Mouse (Mus musculus) embryonic facial prominence, embryonic 11.5 days (tissue): ENCODE measurements at regions not wholly inside any gene's neighbourhood (a gene's known extent, or its start where the extent isn't known, plus 50 kb on each side); places are given as distances from the start of the nearest gene placed in this dataset.

Experiments
- ATAC-seq: fragments of 200-750 bp; cut with Nextera tagmentation; replicated peaks from 2 replicates; pipeline ENCODE4 v1.8.0; 2017; ENCODE audit warnings: low read depth; ENCODE audit not compliant: insufficient number of reproducible peaks, low FRiP score, low TSS enrichment
- DNase-seq: peaks from one replicate; pipeline ENCODE4 v3.0.0-alpha.2; 2015; ENCODE audit warnings: low spot score
- H3K27ac ChIP-seq: fragments of 300-500 bp; sonication (generic); replicated peaks from 2 replicates; pipeline ENCODE4 v1.5.1; 2014; ENCODE audit warnings: mild to moderate bottlenecking, low read depth, low read length, control low read depth
- H3K27me3 ChIP-seq: fragments of 300-500 bp; sonication (generic); 2 replicates; pipeline ENCODE4 v1.6.1; 2014; ENCODE audit warnings: mild to moderate bottlenecking, low read length, moderate library complexity, mixed read lengths; ENCODE audit not compliant: control insufficient read depth, insufficient read depth
- H3K36me3 ChIP-seq: fragments of 300-500 bp; sonication (generic); replicated peaks from 2 replicates; pipeline ENCODE4 v1.6.1; 2014; ENCODE audit warnings: low read depth, mild to moderate bottlenecking, low read length, moderate library complexity, mixed read lengths; ENCODE audit not compliant: control insufficient read depth, insufficient read depth
- H3K4me1 ChIP-seq: fragments of 300-500 bp; sonication (generic); 2 replicates; pipeline ENCODE4 v1.6.1; 2014; ENCODE audit warnings: low read length, mixed read lengths; ENCODE audit not compliant: control insufficient read depth, insufficient read depth
- H3K4me2 ChIP-seq: fragments of 300-500 bp; sonication (generic); 2 replicates; pipeline ENCODE4 v1.6.1; 2014; ENCODE audit warnings: low read depth, mild to moderate bottlenecking, control low read depth, low read length, moderate library complexity
- H3K4me3 ChIP-seq: fragments of 300-500 bp; sonication (generic); 2 replicates; pipeline ENCODE4 v1.5.1; 2014; ENCODE audit warnings: low read depth, low read length, control low read depth
- H3K9ac ChIP-seq: fragments of 300-500 bp; sonication (generic); replicated peaks from 2 replicates; pipeline ENCODE4 v1.6.1; 2014; ENCODE audit warnings: mild to moderate bottlenecking, control low read depth, low read length
- H3K9me3 ChIP-seq: fragments of 300-500 bp; sonication (generic); replicated peaks from 2 replicates; pipeline ENCODE4 v1.6.1; 2016; ENCODE audit warnings: mild to moderate bottlenecking, low read length, inconsistent platforms, mixed read lengths; ENCODE audit not compliant: control insufficient read depth
- WGBS: fragments of 180-500 bp; shearing (Covaris S2); extraction: QIAGEN DNeasy Blood & Tissue Kit; methylation state at CpG from one replicate; pipeline ENCODE4 v1.1.7; 2014; 5-methylcytosine and 5-hydroxymethylcytosine counted together

DNA sequence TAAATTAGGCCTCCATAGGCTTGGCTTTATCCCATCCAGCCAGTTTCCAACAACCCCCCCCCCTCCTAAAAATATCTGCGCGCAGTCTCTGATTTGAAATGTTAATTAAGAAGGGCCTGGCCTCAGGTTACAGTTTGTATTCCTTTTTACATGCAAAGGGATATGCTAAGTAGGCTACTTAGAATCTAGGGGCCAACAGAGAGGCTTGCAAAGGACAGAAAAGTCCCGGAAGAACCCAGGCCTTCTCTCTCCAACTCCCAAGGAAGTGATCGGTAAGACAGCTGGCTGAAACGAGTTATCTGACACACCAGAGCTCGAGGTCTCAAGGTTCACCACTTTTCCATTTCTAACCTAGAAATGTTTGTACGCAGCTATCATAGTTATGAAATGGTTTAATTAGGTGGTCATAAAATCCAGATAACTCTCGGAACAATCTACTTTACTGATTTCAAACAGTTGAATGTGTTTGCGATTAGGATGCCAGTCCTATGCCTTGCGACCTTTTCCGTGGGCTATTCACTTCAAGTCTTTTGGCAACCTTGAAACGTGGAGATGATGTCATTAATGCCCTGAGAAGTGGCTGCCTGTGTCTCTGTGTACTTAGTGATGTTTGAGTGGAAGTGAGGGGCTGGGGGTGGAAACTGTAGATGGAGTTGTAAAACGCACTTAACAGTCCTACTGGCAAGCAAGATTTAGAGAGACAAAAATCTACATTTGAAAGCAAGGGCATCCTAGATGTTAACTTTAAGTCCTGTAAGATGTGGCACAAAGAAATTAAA is 1026.5 kb downstream of the Adgrl2 start:
- H3K4me2 ChIP-seq: no peak overlapping the region
- ATAC-seq (no peak), DNase-seq (no peak)
- H3K9ac ChIP-seq: no peak overlapping the region
- WGBS: 24% methylated on average over 13 of the region's 13 CpGs
- H3K4me3 ChIP-seq: no peak overlapping the region
- H3K27ac ChIP-seq: no peak overlapping the region
- no peaks in the 10 kb centered on the region for H3K9me3 ChIP-seq
- H3K27me3 ChIP-seq: no peaks in the 10 kb centered on the region
- no peaks in the 10 kb centered on the region for H3K36me3 ChIP-seq
- H3K4me1 ChIP-seq: no peaks in the 10 kb centered on the region

DNA sequence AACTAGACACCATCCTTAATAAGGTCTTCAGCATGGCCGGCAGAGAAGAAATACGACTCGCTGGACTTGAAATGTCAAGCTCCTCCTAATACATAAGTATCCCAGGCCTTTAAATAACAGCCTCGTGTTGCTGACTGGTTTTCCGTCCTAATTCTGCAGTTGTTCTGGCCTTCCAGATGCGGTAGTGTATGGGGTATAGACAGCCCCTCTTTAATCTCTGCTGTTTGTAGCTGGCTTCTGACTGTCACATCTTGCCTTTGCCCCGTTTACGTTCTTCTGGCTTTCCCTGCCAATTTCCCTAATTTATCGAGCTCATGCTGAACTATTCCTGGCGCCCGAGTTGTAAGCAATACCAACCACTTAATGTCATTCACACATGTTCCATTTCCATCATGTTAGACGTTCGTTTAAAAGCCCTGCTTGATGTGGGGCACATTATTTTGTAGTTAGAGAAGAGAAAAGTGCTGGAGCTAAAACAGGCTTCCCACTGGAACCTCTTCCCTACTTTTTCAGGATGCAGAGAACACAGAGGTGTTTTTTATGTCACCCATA is 1042.2 kb downstream of the Adgrl2 start:
- DNase-seq (no peak), ATAC-seq (no peak)
- Histone ChIP-seq H3K4me2 (no peak overlapping the region), H3K4me3 (no peak overlapping the region), H3K9ac (no peak overlapping the region), H3K9me3 (no peaks in the 10 kb centered on the region), H3K36me3 (no peaks in the 10 kb centered on the region), H3K27me3 (no peaks in the 10 kb centered on the region), H3K27ac (no peak overlapping the region), H3K4me1 (no peaks in the 10 kb centered on the region)
- WGBS: 69% methylated on average over 13 of the region's 13 CpGs

DNA sequence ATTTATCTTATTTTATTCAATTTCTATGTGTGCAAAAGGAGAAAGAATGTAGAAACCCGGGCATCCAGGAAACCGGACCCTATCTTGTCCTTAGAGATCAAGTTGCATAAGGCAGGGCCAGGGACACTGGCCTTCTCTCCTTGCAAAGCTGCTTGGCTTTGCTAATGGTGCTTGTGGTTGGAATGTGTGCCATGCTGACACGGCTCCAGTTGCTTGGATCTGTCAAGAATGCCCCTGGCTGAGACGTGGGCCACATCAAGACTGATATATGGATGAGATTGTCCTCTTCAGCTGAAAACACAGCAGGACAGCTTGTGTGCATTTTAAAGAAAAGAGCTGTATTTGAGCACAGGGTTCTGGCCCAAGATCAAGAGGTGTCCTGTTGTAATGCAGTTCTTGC is 1047.0 kb downstream of the Adgrl2 start:
- 64% methylated on average over 4 of the region's 4 CpGs for WGBS

DNA sequence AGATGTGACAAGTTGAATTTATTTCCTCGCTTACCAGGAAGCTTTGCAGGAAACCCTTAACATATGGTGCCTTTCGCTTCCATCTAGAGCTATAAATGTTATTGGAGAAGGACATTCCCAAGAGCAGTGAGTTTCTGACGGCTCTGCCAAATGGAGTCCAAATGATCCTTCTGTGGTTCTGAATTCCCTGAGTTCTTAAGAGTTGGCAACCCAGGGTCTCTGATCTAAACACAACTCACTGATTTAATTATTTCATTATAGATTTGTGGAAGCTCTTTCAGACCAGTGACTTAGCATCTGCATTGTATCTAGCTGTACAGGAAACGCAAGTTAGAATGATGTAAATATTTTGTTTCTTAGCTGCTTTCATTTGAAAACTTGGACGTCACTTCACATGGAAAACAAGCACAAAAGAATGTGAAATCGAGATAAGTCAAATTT is 1059.5 kb downstream of the Adgrl2 start:
- H3K9ac ChIP-seq: no peak overlapping the region
- no peak for ATAC-seq
- no peaks in the 10 kb centered on the region for H3K27me3 ChIP-seq
- H3K9me3 ChIP-seq: no peaks in the 10 kb centered on the region
- H3K4me2 ChIP-seq: no peak overlapping the region
- no peaks in the 10 kb centered on the region for H3K36me3 ChIP-seq
- no peak overlapping the region for H3K27ac ChIP-seq
- DNase-seq: peak; percentile 52
- H3K4me1 ChIP-seq: no peaks in the 10 kb centered on the region
- H3K4me3 ChIP-seq: no peak overlapping the region
- 55% methylated on average over 6 of the region's 6 CpGs for WGBS

More for the DNA sequence above, 1047.0 kb downstream of the Adgrl2 start:
- Histone ChIP-seq H3K4me3 (no peak overlapping the region), H3K9me3 (no peaks in the 10 kb centered on the region), H3K4me2 (no peak overlapping the region), H3K36me3 (no peaks in the 10 kb centered on the region), H3K4me1 (no peaks in the 10 kb centered on the region), H3K9ac (no peak overlapping the region), H3K27me3 (no peaks in the 10 kb centered on the region), H3K27ac (no peak overlapping the region)
- DNase-seq: no peak
- no peak for ATAC-seq

DNA sequence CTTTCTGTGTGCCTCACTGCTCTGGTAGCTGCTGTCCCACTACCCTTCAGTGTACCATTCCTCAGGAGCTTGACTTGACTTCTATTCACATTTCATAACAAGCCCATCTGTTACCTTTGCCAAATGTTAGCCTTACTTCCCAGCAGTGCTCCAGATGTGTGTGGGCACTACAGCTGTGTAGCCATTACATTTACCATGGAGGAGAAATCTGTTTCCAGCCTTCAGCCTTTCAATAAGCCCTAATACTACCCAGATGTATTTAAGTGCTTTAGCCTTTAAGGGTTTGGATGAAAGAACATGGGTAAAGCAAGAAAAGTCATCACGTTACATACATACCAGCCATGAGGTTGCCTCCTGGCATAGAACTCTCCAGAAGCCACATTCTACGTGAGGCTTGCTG is 1068.0 kb downstream of the Ttll7 start:
- H3K4me1 ChIP-seq: no peaks in the 10 kb centered on the region
- no peak for ATAC-seq
- no peak overlapping the region for H3K4me3 ChIP-seq
- no peak overlapping the region for H3K9ac ChIP-seq
- WGBS: 63% methylated on average over 2 of the region's 2 CpGs
- H3K27me3 ChIP-seq: no peaks in the 10 kb centered on the region
- no peak overlapping the region for H3K4me2 ChIP-seq
- no peaks in the 10 kb centered on the region for H3K9me3 ChIP-seq
- peak; percentile 62 for DNase-seq
- no peak overlapping the region for H3K27ac ChIP-seq
- H3K36me3 ChIP-seq: no peaks in the 10 kb centered on the region

DNA sequence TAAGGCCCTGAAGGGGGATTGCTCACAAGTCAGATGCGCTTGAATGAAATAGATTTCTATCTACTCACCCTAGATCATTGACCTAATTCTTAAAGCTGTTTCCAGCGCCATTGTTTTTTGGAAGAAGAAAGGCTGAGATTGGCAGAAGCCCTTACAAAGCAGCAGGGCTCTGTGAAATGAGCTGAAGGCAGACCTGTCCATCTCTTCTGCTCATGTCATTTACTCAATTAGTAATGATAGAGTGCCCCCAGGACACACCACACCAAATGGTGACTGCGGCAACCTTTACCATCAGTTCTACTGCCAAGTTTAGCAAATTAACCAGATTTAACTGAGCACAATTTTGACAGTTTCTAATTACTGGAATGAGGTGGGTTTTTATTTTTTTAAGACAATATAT is 1067.5 kb downstream of the Ttll7 start:
- Histone ChIP-seq H3K4me2 (no peak overlapping the region), H3K9me3 (no peaks in the 10 kb centered on the region), H3K4me1 (no peaks in the 10 kb centered on the region), H3K27ac (no peak overlapping the region), H3K9ac (no peak overlapping the region), H3K27me3 (no peaks in the 10 kb centered on the region), H3K4me3 (no peak overlapping the region), H3K36me3 (no peaks in the 10 kb centered on the region)
- 90% methylated on average over 3 of the region's 3 CpGs for WGBS
- ATAC-seq (no peak), DNase-seq (no peak)

DNA sequence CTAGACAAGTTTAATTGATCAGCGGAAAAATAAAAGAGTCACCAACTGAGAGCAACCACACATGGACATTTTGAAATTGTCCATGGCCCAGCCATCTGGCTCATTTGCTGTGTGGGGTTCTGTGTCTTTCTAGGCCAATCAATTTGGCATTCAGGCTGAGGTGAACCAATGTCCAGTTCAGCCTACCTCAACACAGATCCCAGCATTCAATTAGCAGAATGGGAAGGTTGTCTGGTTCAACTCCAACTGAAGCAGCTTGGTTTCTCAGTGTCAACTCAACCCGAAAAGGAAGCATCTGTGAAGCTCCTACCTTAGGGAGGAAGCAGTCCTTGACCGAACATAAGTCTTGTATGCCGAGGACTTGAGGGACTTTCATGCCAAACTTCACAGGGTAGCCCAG is 1067.0 kb downstream of the Ttll7 start:
- no peak overlapping the region for H3K9ac ChIP-seq
- no peak for DNase-seq
- H3K4me2 ChIP-seq: no peak overlapping the region
- H3K27me3 ChIP-seq: no peaks in the 10 kb centered on the region
- no peaks in the 10 kb centered on the region for H3K4me1 ChIP-seq
- H3K4me3 ChIP-seq: no peak overlapping the region
- H3K36me3 ChIP-seq: no peaks in the 10 kb centered on the region
- no peak for ATAC-seq
- 92% methylated on average over 4 of the region's 4 CpGs for WGBS
- no peaks in the 10 kb centered on the region for H3K9me3 ChIP-seq
- no peak overlapping the region for H3K27ac ChIP-seq

DNA sequence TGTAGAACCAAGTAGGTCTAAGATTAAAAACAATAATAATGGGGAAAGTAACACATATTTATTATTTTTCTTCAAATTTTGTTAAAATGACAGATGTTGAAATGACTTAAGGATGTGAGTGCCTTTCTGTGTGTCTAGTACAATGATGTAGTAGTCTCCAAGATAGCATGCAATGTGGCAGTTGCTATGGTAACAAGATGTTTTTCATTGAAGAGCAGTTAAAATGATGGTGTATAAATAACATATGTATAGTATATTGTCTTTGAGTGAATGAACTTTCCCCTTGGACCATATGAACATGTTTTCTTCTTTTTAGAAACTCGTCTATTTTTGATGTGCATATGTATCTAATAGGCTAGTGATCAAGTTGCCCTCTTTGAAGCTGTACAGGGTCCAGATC is 1044.6 kb downstream of the Ttll7 start:
- no peaks in the 10 kb centered on the region for H3K9me3 ChIP-seq
- no peak overlapping the region for H3K4me2 ChIP-seq
- ATAC-seq: no peak
- no peaks in the 10 kb centered on the region for H3K4me1 ChIP-seq
- peak; percentile 69 for DNase-seq
- H3K4me3 ChIP-seq: no peak overlapping the region
- whole genome bisulfite sequencing: 35% methylated on average over 1 of the region's 1 CpGs
- H3K27ac ChIP-seq: no peak overlapping the region
- no peak overlapping the region for H3K9ac ChIP-seq
- H3K27me3 ChIP-seq: no peaks in the 10 kb centered on the region
- no peaks in the 10 kb centered on the region for H3K36me3 ChIP-seq
